Mouse (Mus musculus): ENCODE data around the gene Dner. TPM values are rescaled to one million over a fixed set of nuclear protein-coding genes. Genes with fewer than 3 reads are reported as not detected.

The Dner gene
- polyA plus RNA-seq, 1 experiment from 2014 or later = 200 TPM

DNA sequence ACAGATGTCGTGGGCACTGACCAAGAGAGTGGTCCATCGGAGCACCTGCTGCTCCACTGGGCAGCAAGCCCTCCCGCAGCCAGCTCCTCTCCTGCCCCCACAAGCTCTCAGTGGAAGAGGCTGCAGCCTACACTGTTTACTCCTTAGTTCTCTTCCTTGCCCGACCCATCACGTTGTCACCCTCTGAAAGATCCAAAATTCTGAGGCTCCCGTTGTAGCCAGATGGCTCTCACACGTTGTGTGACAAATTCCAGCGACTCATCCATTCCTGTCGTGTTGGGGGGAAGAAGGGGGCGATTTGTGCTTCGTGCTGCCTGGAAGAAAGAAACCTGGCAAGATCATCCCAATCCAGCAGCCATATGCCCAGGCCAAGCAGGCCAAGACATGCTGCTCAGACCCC, 268.3 kb downstream of the Dner start:
- H3K4me3 ChIP-seq (replicated peaks; ENCODE audit: low read length) = no peak overlapping the region
- no peaks in the 10 kb centered on the region for H3K9me3 ChIP-seq (ENCODE audit: control insufficient read depth, low read length)
- H3K27ac ChIP-seq (ENCODE audit: low read length) = no peak overlapping the region
- no peak overlapping the region for H3K9ac ChIP-seq (replicated peaks; ENCODE audit: low read depth, low read length)
- 0 out of 2 replicates have a peak, but pooled peaks cover 3% of the 10 kb centered on the region for H3K4me1 ChIP-seq (replicated peaks; ENCODE audit: control insufficient read depth, insufficient read depth, low read length)
- no peak overlapping the region for H3K4me2 ChIP-seq (ENCODE audit: low read length)
- no peaks in the 10 kb centered on the region for H3K36me3 ChIP-seq (ENCODE audit: control insufficient read depth, insufficient read depth)
- peak; percentile 50; the same call in 1 of the 2 replicates for ATAC-seq
- no peaks in the 10 kb centered on the region for H3K27me3 ChIP-seq (replicated peaks; ENCODE audit: control insufficient read depth, insufficient read depth, low read length)
- WGBS = 71% methylated on average over 11 of the region's 11 CpGs

GRCm38 (mm10) chr1:84426679-84427078, 269.3 kb downstream of the Dner start:
- ATAC-seq = no peak
- Histone ChIP-seq H3K27ac (ENCODE audit: low read length) (no peak overlapping the region), H3K27me3 (replicated peaks; ENCODE audit: control insufficient read depth, insufficient read depth, low read length) (no peaks in the 10 kb centered on the region), H3K4me3 (replicated peaks; ENCODE audit: low read length) (no peak overlapping the region), H3K9me3 (ENCODE audit: control insufficient read depth, low read length) (no peaks in the 10 kb centered on the region), H3K4me2 (ENCODE audit: low read length) (no peak overlapping the region), H3K36me3 (ENCODE audit: control insufficient read depth, insufficient read depth) (no peaks in the 10 kb centered on the region), H3K9ac (replicated peaks; ENCODE audit: low read depth, low read length) (no peak overlapping the region), H3K4me1 (replicated peaks; ENCODE audit: control insufficient read depth, insufficient read depth, low read length) (peaks cover 6% of the 10 kb centered on the region; the same call in 1 of the 2 replicates)
- WGBS = 80% methylated on average over 5 of the region's 5 CpGs

DNA sequence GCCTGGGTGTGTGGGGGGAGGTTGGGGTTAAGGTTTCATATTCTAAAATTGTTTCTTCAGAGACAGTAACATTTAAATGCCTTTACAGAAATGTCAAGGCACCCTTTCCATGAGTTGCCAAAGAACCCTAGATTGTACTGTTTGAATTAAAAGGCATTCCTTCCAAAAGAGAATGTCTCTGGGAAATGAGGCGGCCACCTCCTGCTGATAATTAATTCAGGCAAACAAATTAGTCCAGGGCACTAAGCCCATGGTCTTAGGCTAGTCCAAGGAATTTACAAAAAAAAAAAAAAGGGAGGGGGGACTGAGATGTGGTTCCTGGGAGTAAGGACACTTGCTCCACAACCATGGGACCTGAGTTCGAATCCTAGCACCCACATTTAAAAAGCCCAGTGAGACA, 273.1 kb downstream of the Dner start:
- no peaks in the 10 kb centered on the region for H3K9me3 ChIP-seq (ENCODE audit: control insufficient read depth, low read length)
- no peak overlapping the region for H3K4me3 ChIP-seq (replicated peaks; ENCODE audit: low read length)
- H3K4me2 ChIP-seq (ENCODE audit: low read length) = no peak overlapping the region
- no peak overlapping the region for H3K27ac ChIP-seq (ENCODE audit: low read length)
- WGBS = 34% methylated on average over 2 of the region's 2 CpGs
- ATAC-seq = peak; percentile 31; the same call in 1 of the 2 replicates
- H3K9ac ChIP-seq (replicated peaks; ENCODE audit: low read depth, low read length) = no peak overlapping the region
- no peaks in the 10 kb centered on the region for H3K27me3 ChIP-seq (replicated peaks; ENCODE audit: control insufficient read depth, insufficient read depth, low read length)
- H3K4me1 ChIP-seq (replicated peaks; ENCODE audit: control insufficient read depth, insufficient read depth, low read length) = peaks cover 10% of the 10 kb centered on the region
- H3K36me3 ChIP-seq (ENCODE audit: control insufficient read depth, insufficient read depth) = no peaks in the 10 kb centered on the region

GRCm38 (mm10) chr1:84421845-84422244, 274.2 kb downstream of the Dner start:
- no peaks in the 10 kb centered on the region for H3K36me3 ChIP-seq (ENCODE audit: control insufficient read depth, insufficient read depth)
- H3K27me3 ChIP-seq (replicated peaks; ENCODE audit: control insufficient read depth, insufficient read depth, low read length) = no peaks in the 10 kb centered on the region
- H3K4me2 ChIP-seq (ENCODE audit: low read length) = no peak overlapping the region
- H3K27ac ChIP-seq (ENCODE audit: low read length) = no peak overlapping the region
- H3K4me3 ChIP-seq (replicated peaks; ENCODE audit: low read length) = no peak overlapping the region
- H3K9me3 ChIP-seq (ENCODE audit: control insufficient read depth, low read length) = no peaks in the 10 kb centered on the region
- no peak overlapping the region for H3K9ac ChIP-seq (replicated peaks; ENCODE audit: low read depth, low read length)
- WGBS = 93% methylated on average over 1 of the region's 1 CpGs
- ATAC-seq = no peak
- H3K4me1 ChIP-seq (replicated peaks; ENCODE audit: control insufficient read depth, insufficient read depth, low read length) = peaks cover 14% of the 10 kb centered on the region

DNA sequence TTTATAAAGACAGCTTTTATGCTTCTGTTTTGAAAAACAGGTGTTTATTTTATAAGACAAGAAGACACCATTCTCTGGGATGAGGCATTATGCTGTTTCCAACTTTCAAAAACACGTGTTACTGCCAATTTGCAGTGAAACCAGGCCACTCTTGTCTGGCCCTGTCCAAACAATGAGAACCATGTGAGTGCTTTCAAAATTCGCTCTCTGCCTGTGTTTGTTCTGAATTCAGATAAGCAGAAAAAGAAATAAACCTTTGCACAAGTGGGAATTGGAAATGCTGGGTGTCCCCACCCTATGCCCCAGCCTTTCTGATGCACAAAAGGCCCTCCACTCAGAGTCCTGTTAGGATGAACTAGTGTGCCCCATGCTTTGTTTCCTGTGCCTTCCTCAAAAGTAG, 276.6 kb downstream of the Dner start:
- ATAC-seq = no peak
- H3K9ac ChIP-seq (replicated peaks; ENCODE audit: low read depth, low read length) = no peak overlapping the region
- H3K27ac ChIP-seq (ENCODE audit: low read length) = no peak overlapping the region
- H3K4me2 ChIP-seq (ENCODE audit: low read length) = no peak overlapping the region
- 27% methylated on average over 2 of the region's 2 CpGs for WGBS
- H3K36me3 ChIP-seq (ENCODE audit: control insufficient read depth, insufficient read depth) = no peaks in the 10 kb centered on the region
- no peak overlapping the region for H3K4me3 ChIP-seq (replicated peaks; ENCODE audit: low read length)
- no peaks in the 10 kb centered on the region for H3K27me3 ChIP-seq (replicated peaks; ENCODE audit: control insufficient read depth, insufficient read depth, low read length)
- peaks cover 14% of the 10 kb centered on the region for H3K4me1 ChIP-seq (replicated peaks; ENCODE audit: control insufficient read depth, insufficient read depth, low read length)
- H3K9me3 ChIP-seq (ENCODE audit: control insufficient read depth, low read length) = no peaks in the 10 kb centered on the region

DNA sequence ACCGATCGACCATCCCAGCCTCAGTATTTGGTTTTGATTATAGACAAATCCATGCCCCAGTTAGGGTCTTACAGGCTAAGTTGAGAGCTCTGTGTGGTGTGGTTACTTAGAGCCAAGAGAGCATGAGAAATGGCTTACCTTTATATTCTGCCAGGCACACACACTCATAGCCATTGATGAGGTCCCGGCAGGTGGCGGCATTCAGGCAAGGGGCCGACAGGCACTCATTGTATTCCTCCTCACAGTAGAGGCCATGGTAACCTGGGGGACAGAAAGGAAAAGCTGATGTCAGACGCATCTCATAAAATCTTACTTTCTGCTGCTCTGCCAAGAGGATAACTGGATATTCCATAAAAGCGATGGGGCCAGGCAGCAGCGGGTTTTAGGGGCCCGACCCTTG, 277.5 kb downstream of the Dner start:
- H3K4me2 ChIP-seq (ENCODE audit: low read length) = no peak overlapping the region
- no peaks in the 10 kb centered on the region for H3K36me3 ChIP-seq (ENCODE audit: control insufficient read depth, insufficient read depth)
- 28% methylated on average over 9 of the region's 9 CpGs for WGBS
- no peak overlapping the region for H3K4me3 ChIP-seq (replicated peaks; ENCODE audit: low read length)
- H3K27ac ChIP-seq (ENCODE audit: low read length) = no peak overlapping the region
- H3K9ac ChIP-seq (replicated peaks; ENCODE audit: low read depth, low read length) = no peak overlapping the region
- H3K4me1 ChIP-seq (replicated peaks; ENCODE audit: control insufficient read depth, insufficient read depth, low read length) = peaks cover 14% of the 10 kb centered on the region
- no peaks in the 10 kb centered on the region for H3K27me3 ChIP-seq (replicated peaks; ENCODE audit: control insufficient read depth, insufficient read depth, low read length)
- no peak; the same call in 1 of the 2 replicates for ATAC-seq
- no peaks in the 10 kb centered on the region for H3K9me3 ChIP-seq (ENCODE audit: control insufficient read depth, low read length)

DNA sequence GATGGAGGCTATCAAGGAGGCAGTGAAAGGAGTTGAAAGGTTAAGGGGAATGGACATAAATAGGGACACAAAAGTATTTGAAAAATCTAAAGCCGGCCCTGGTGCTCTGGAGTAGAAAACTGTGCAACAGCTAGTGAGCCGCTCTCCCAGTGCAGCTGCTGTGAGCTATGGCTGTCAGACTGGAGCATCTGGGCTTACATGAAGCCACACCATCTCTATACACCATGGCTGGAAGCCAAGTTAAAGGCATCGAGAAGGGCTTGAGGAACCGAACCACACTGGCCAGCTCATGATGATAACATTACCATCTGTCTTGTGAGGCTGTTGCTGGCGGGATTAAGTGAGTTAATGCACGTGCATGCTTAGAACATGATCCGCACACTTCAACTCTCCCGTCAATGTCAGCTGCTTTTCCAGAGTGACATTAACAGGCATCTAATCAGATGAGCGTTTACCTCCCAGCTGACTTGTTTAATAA, 278.2 kb downstream of the Dner start:
- WGBS = 34% methylated on average over 9 of the region's 9 CpGs
- peak; percentile 60 for ATAC-seq
- H3K4me2 ChIP-seq (ENCODE audit: low read length) = no peak overlapping the region
- peaks cover 14% of the 10 kb centered on the region for H3K4me1 ChIP-seq (replicated peaks; ENCODE audit: control insufficient read depth, insufficient read depth, low read length)
- H3K4me3 ChIP-seq (replicated peaks; ENCODE audit: low read length) = no peak overlapping the region
- H3K36me3 ChIP-seq (ENCODE audit: control insufficient read depth, insufficient read depth) = no peaks in the 10 kb centered on the region
- no peaks in the 10 kb centered on the region for H3K9me3 ChIP-seq (ENCODE audit: control insufficient read depth, low read length)
- H3K27me3 ChIP-seq (replicated peaks; ENCODE audit: control insufficient read depth, insufficient read depth, low read length) = no peaks in the 10 kb centered on the region
- H3K27ac ChIP-seq (ENCODE audit: low read length) = no peak overlapping the region
- no peak overlapping the region for H3K9ac ChIP-seq (replicated peaks; ENCODE audit: low read depth, low read length)

GRCm38 (mm10) chr1:84417276-84417675, 278.7 kb downstream of the Dner start:
- no peak overlapping the region for H3K27ac ChIP-seq (ENCODE audit: low read length)
- H3K4me2 ChIP-seq (ENCODE audit: low read length) = no peak overlapping the region
- no peak for ATAC-seq
- no peak overlapping the region for H3K9ac ChIP-seq (replicated peaks; ENCODE audit: low read depth, low read length)
- peaks cover 11% of the 10 kb centered on the region for H3K4me1 ChIP-seq (replicated peaks; ENCODE audit: control insufficient read depth, insufficient read depth, low read length)
- H3K27me3 ChIP-seq (replicated peaks; ENCODE audit: control insufficient read depth, insufficient read depth, low read length) = no peaks in the 10 kb centered on the region
- WGBS = 14% methylated on average over 6 of the region's 6 CpGs
- no peaks in the 10 kb centered on the region for H3K9me3 ChIP-seq (ENCODE audit: control insufficient read depth, low read length)
- no peaks in the 10 kb centered on the region for H3K36me3 ChIP-seq (ENCODE audit: control insufficient read depth, insufficient read depth)
- H3K4me3 ChIP-seq (replicated peaks; ENCODE audit: low read length) = no peak overlapping the region

GRCm38 (mm10) chr1:84414464-84414863, 281.6 kb downstream of the Dner start:
- peaks cover 11% of the 10 kb centered on the region for H3K4me1 ChIP-seq (replicated peaks; ENCODE audit: control insufficient read depth, insufficient read depth, low read length)
- WGBS = 90% methylated on average over 3 of the region's 3 CpGs
- H3K9me3 ChIP-seq (ENCODE audit: control insufficient read depth, low read length) = no peaks in the 10 kb centered on the region
- H3K27ac ChIP-seq (ENCODE audit: low read length) = no peak overlapping the region
- no peak for ATAC-seq
- H3K9ac ChIP-seq (replicated peaks; ENCODE audit: low read depth, low read length) = no peak overlapping the region
- no peak overlapping the region for H3K4me2 ChIP-seq (ENCODE audit: low read length)
- no peaks in the 10 kb centered on the region for H3K27me3 ChIP-seq (replicated peaks; ENCODE audit: control insufficient read depth, insufficient read depth, low read length)
- no peak overlapping the region for H3K4me3 ChIP-seq (replicated peaks; ENCODE audit: low read length)
- no peaks in the 10 kb centered on the region for H3K36me3 ChIP-seq (ENCODE audit: control insufficient read depth, insufficient read depth)

DNA sequence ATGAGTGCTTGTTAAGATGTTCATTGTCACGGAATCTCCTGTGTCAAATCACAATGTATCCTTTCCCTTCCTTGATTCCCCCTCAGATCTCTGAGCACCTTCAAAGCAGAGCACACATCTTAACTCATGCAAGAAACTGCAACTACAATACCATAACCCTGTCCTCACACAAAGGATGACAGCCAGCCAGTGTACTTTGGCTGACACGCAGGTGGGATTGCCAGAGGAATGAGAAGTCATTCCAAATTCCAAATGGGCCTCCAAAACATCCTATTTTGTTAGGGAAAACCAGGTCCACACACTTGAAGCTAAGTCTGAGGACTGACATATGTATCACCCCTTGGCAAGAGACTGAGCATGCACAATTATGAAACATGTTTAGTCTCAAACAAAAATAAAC, 286.5 kb downstream of the Dner start:
- no peaks in the 10 kb centered on the region for H3K9me3 ChIP-seq (ENCODE audit: control insufficient read depth, low read length)
- WGBS = 76% methylated on average over 2 of the region's 2 CpGs
- no peak overlapping the region for H3K4me3 ChIP-seq (replicated peaks; ENCODE audit: low read length)
- no peaks in the 10 kb centered on the region for H3K4me1 ChIP-seq (replicated peaks; ENCODE audit: control insufficient read depth, insufficient read depth, low read length)
- no peak overlapping the region for H3K27ac ChIP-seq (ENCODE audit: low read length)
- no peak overlapping the region for H3K4me2 ChIP-seq (ENCODE audit: low read length)
- no peaks in the 10 kb centered on the region for H3K27me3 ChIP-seq (replicated peaks; ENCODE audit: control insufficient read depth, insufficient read depth, low read length)
- no peak overlapping the region for H3K9ac ChIP-seq (replicated peaks; ENCODE audit: low read depth, low read length)
- ATAC-seq = no peak
- H3K36me3 ChIP-seq (ENCODE audit: control insufficient read depth, insufficient read depth) = no peaks in the 10 kb centered on the region
